Mouse (Mus musculus) embryonic facial prominence, embryonic 14.5 days (tissue): ENCODE data around the gene Ppil6. TPM values are rescaled to one million over a fixed set of nuclear protein-coding genes. Genes with fewer than 3 reads are reported as not detected.

Experiments used
- ATAC-seq: fragments of 200-750 bp; cut with Nextera tagmentation; 2 replicates; pipeline ENCODE4 v1.8.0; 2017; ENCODE audit warnings: low read depth, moderate number of reproducible peaks, moderate TSS enrichment
- DNase-seq: peaks from one replicate; pipeline ENCODE4 v3.0.0-alpha.2; 2015; ENCODE audit warnings: low spot score
- H3K27ac ChIP-seq: fragments of 300-500 bp; sonication (generic); replicated peaks from 2 replicates; pipeline ENCODE4 v1.5.1; 2014; ENCODE audit warnings: low read depth, mild to moderate bottlenecking, low read length, moderate library complexity
- H3K27me3 ChIP-seq: fragments of 300-500 bp; sonication (generic); replicated peaks from 2 replicates; pipeline ENCODE4 v1.6.1; 2014; ENCODE audit warnings: low read length; ENCODE audit not compliant: control insufficient read depth, insufficient read depth
- H3K36me3 ChIP-seq: fragments of 300-500 bp; sonication (generic); 2 replicates; pipeline ENCODE4 v1.6.1; 2014; ENCODE audit warnings: low read length, mixed read lengths; ENCODE audit not compliant: control insufficient read depth, insufficient read depth
- H3K4me1 ChIP-seq: fragments of 300-500 bp; sonication (generic); 2 replicates; pipeline ENCODE4 v1.6.1; 2014; ENCODE audit warnings: antibody characterized with exemption, low read length; ENCODE audit not compliant: control insufficient read depth, insufficient read depth
- H3K4me2 ChIP-seq: fragments of 300-500 bp; sonication (generic); 2 replicates; pipeline ENCODE4 v1.6.1; 2014; ENCODE audit warnings: low read depth, mild to moderate bottlenecking, low read length, moderate library complexity, mixed read lengths
- H3K4me3 ChIP-seq: fragments of 300-500 bp; sonication (generic); 2 replicates; pipeline ENCODE4 v1.5.1; 2014; ENCODE audit warnings: low read depth, mild to moderate bottlenecking, low read length
- H3K9ac ChIP-seq: fragments of 300-500 bp; sonication (generic); 2 replicates; pipeline ENCODE4 v1.6.1; 2014; ENCODE audit warnings: low read depth, mild to moderate bottlenecking, low read length, moderate library complexity, mixed read lengths
- H3K9me3 ChIP-seq: fragments of 300-500 bp; sonication (generic); 2 replicates; pipeline ENCODE4 v1.6.1; 2016; ENCODE audit warnings: low read length; ENCODE audit not compliant: control insufficient read depth
- WGBS: fragments of 180-500 bp; shearing (Covaris S2); extraction: QIAGEN DNeasy Blood & Tissue Kit; methylation state at CpG from one replicate; pipeline ENCODE4 v1.1.7; 2014; 5-methylcytosine and 5-hydroxymethylcytosine counted together
- polyA plus RNA-seq: library from polyadenylated mRNA; unstranded; fragments of >200 nt; fragmentation: Nextera tagmentation; extraction: Ambion mirVana; gene quantifications from 2 replicates; pipeline ENCODE4 v1.2.1, GENCODE M21; 2014

Gene Ppil6
- polyA plus RNA-seq, 1 experiment from 2014 or later = 2.0 TPM

- H3K4me3 ChIP-seq = no peak overlapping the region
- no peak for DNase-seq
- H3K4me1 ChIP-seq = no peaks in the 10 kb centered on the region
- H3K27ac ChIP-seq = no peak overlapping the region
- 90% methylated on average over 5 of the region's 5 CpGs for WGBS
- no peak overlapping the region for H3K4me2 ChIP-seq
- H3K27me3 ChIP-seq = no peaks in the 10 kb centered on the region
- peaks cover 81% of the 10 kb centered on the region for H3K36me3 ChIP-seq
- H3K9ac ChIP-seq = no peak overlapping the region
- no peaks in the 10 kb centered on the region for H3K9me3 ChIP-seq
- no peak for ATAC-seq
These were observed 39.7 kb downstream of the Ppil6 start for GRCm38 (mm10) chr10:41529972-41530371.

GRCm38 (mm10) chr10:41535991-41536390 lies 45.8 kb downstream of the Ppil6 start:
- H3K9ac ChIP-seq = no peak overlapping the region
- H3K4me3 ChIP-seq = no peak overlapping the region
- whole genome bisulfite sequencing = 91% methylated on average over 2 of the region's 2 CpGs
- H3K27ac ChIP-seq = no peak overlapping the region
- H3K36me3 ChIP-seq = peaks cover 57% of the 10 kb centered on the region
- ATAC-seq (no peak), DNase-seq (no peak)
- H3K9me3 ChIP-seq = no peaks in the 10 kb centered on the region
- no peaks in the 10 kb centered on the region for H3K4me1 ChIP-seq
- no peaks in the 10 kb centered on the region for H3K27me3 ChIP-seq
- no peak overlapping the region for H3K4me2 ChIP-seq

DNA sequence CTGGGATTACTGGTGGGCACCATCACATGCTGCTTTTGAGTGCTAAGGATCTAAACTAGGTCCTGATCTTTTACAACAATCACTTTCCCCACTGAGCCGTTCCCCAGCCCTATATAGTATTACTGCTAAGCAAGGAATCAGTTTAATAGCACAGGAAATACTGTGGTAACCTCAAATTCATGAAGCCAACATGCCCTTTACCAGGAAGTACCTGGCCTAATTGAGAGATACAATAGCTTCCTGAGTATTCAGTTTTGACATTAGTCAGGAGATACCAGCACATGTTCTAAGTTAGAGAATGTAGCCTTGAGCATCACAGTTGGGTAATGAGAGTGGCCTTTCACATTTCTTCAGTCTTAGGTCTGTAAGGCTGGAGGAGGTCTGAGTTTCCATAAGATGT lies 46.5 kb downstream of the Ppil6 start:
- peaks cover 51% of the 10 kb centered on the region for H3K36me3 ChIP-seq
- WGBS = 85% methylated on average over 1 of the region's 1 CpGs
- H3K9me3 ChIP-seq = no peaks in the 10 kb centered on the region
- no peak overlapping the region for H3K4me2 ChIP-seq
- H3K4me3 ChIP-seq = no peak overlapping the region
- ATAC-seq = no peak
- no peaks in the 10 kb centered on the region for H3K4me1 ChIP-seq
- H3K9ac ChIP-seq = no peak overlapping the region
- H3K27me3 ChIP-seq = no peaks in the 10 kb centered on the region
- no peak overlapping the region for H3K27ac ChIP-seq
- DNase-seq = no peak

DNA sequence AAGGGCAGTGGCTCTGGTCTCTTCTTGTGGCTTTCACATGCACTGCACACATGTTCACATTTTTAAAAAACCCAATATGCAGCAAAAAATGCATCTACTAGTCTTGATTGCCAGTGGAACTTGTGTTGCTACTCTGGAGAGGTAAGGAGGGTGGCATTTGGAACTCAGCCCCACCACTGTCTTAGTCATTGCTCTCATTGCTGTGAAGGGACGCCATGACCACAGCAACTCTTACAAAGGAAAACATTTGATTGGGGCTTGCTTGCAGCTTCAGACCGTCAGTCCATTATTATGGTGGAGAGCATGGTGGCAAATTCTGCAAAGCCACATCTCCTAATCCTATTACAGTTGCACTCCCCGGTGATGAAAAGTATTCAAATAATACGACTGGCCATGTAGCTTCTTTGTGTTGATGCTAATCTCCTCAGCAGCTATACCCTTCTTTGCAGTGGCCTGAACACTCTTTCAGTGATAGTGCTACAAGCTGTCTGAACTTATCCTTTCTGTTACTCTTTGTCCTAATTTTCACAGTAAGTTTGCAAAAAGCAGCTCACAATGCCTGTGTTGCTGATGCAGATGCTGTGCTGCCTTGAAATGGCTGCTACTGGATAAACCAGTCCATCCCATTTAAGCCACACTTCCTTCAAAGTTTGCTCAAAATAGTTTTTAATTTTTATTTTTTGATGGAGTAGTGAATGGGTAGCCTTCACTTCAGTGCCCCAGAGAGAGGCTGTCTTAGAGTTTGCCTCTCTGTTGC lies 47.2 kb downstream of the Ppil6 start:
- H3K27ac ChIP-seq = no peak overlapping the region
- ATAC-seq (no peak), DNase-seq (no peak)
- no peak overlapping the region for H3K9ac ChIP-seq
- WGBS = 94% methylated on average over 4 of the region's 4 CpGs
- H3K36me3 ChIP-seq = peaks cover 45% of the 10 kb centered on the region
- no peak overlapping the region for H3K4me3 ChIP-seq
- H3K9me3 ChIP-seq = no peaks in the 10 kb centered on the region
- no peaks in the 10 kb centered on the region for H3K27me3 ChIP-seq
- no peak overlapping the region for H3K4me2 ChIP-seq
- H3K4me1 ChIP-seq = no peaks in the 10 kb centered on the region

DNA sequence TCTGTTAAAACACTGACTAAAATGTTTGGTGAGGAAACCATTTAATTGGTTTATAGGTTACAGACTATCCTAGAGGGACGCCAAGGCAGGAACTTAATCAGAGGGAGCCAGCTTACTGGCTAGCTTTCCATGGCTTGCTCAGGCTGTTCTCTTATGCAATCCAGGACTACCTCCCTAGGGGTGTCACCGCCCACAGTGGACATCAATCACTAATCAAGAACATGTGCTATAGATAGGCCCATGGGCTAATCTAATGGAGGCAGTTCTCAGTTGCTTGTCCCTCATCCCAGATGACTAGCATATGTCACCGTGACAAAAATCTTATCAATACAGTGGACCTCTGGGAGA lies 47.7 kb downstream of the Ppil6 start:
- no peak for DNase-seq
- no peak overlapping the region for H3K4me3 ChIP-seq
- ATAC-seq = no peak
- no peaks in the 10 kb centered on the region for H3K9me3 ChIP-seq
- no peak overlapping the region for H3K27ac ChIP-seq
- H3K9ac ChIP-seq = no peak overlapping the region
- no peaks in the 10 kb centered on the region for H3K27me3 ChIP-seq
- 93% methylated on average over 3 of the region's 3 CpGs for WGBS
- no peak overlapping the region for H3K4me2 ChIP-seq
- H3K4me1 ChIP-seq = no peaks in the 10 kb centered on the region
- H3K36me3 ChIP-seq = peaks cover 40% of the 10 kb centered on the region

GRCm38 (mm10) chr10:41538986-41539385 lies 48.7 kb downstream of the Ppil6 start:
- Histone ChIP-seq H3K4me1 (no peaks in the 10 kb centered on the region), H3K4me3 (no peak overlapping the region), H3K27ac (no peak overlapping the region), H3K27me3 (no peaks in the 10 kb centered on the region), H3K4me2 (no peak overlapping the region), H3K9me3 (no peaks in the 10 kb centered on the region), H3K9ac (no peak overlapping the region), H3K36me3 (peaks cover 30% of the 10 kb centered on the region)
- ATAC-seq (no peak), DNase-seq (no peak)
- 92% methylated on average over 4 of the region's 4 CpGs for WGBS

- H3K9ac ChIP-seq = no peak overlapping the region
- ATAC-seq (no peak), DNase-seq (no peak)
- peaks cover 1% of the 10 kb centered on the region; the same call in 1 of the 2 replicates for H3K36me3 ChIP-seq
- H3K4me2 ChIP-seq = no peak overlapping the region
- no peaks in the 10 kb centered on the region for H3K9me3 ChIP-seq
- peaks cover 5% of the 10 kb centered on the region; the same call in 1 of the 2 replicates for H3K4me1 ChIP-seq
- H3K4me3 ChIP-seq = no peak overlapping the region
- H3K27ac ChIP-seq = no peak overlapping the region
- WGBS = 91% methylated on average over 6 of the region's 6 CpGs
- no peaks in the 10 kb centered on the region for H3K27me3 ChIP-seq
These were observed 51.8 kb downstream of the Ppil6 start for GRCm38 (mm10) chr10:41542057-41542456.

DNA sequence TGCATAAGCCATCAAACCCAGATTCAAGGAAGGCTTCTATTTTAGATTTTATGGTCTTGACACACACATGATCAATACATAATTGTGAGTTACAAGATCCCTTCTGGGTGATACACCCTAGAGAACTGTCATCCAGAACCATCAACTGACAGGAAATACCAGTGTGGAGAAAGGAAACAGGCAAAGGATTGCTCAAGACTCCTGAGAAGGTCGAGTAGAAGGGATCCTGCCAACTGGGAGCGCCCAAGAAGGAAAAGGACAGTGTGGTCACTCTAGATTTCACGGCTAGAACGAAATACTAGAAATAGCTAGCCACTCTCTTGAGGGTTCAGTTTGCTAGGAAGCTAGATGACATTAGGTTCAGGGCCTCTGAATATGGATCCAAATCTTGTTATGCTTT lies 53.2 kb downstream of the Ppil6 start:
- Histone ChIP-seq H3K27me3 (no peaks in the 10 kb centered on the region), H3K4me2 (no peak overlapping the region), H3K9me3 (peaks cover under 1% of the 10 kb centered on the region; the same call in 1 of the 2 replicates), H3K36me3 (no peaks in the 10 kb centered on the region), H3K27ac (no peak overlapping the region), H3K4me1 (peaks cover 5% of the 10 kb centered on the region; the same call in 1 of the 2 replicates), H3K4me3 (no peak overlapping the region), H3K9ac (no peak overlapping the region)
- 81% methylated on average over 4 of the region's 4 CpGs for WGBS
- DNase-seq (no peak), ATAC-seq (no peak)

GRCm38 (mm10) chr10:41543844-41544243 lies 53.6 kb downstream of the Ppil6 start:
- WGBS = 67% methylated on average over 2 of the region's 2 CpGs
- DNase-seq = no peak
- Histone ChIP-seq H3K9ac (no peak overlapping the region), H3K9me3 (peaks cover 4% of the 10 kb centered on the region), H3K36me3 (no peaks in the 10 kb centered on the region), H3K4me1 (peaks cover 5% of the 10 kb centered on the region; the same call in 1 of the 2 replicates), H3K27ac (no peak overlapping the region), H3K4me2 (no peak overlapping the region), H3K27me3 (no peaks in the 10 kb centered on the region), H3K4me3 (no peak overlapping the region)
- ATAC-seq = no peak
